Mouse (Mus musculus) MEL (cell line): Measurements from ENCODE around the gene Ier3. TPM values are rescaled to one million over a fixed set of nuclear protein-coding genes. Genes with fewer than 3 reads are reported as not detected.

Experiments used
- E2F4 ChIP-seq: IDR thresholded peaks from 2 replicates; pipeline ENCODE4 v1.6.1; 2011; ENCODE audit warnings: low read depth, low read length, improper control_type of control experiment, borderline replicate concordance
- polyA plus RNA-seq, 2 experiments: library from polyadenylated mRNA; stranded (reverse) in 1 of 2; unstranded in 1 of 2; fragments of >175 nt in 1 of 2; fragments of >200 nt in 1 of 2; gene quantifications; 2 replicates each; pipeline versions ENCODE4 v1.2.1 to v1.2.4; 2012; ENCODE audit warnings: low replicate concordance in 2 of 2, low read depth in 1 of 2; ENCODE audit not compliant: insufficient read length in 2 of 2, insufficient read depth in 1 of 2, missing spikeins in 1 of 2
- total RNA-seq: library from RNA; depleted of rRNA; stranded (reverse); fragments of 300-350 nt; gene quantifications from 2 replicates; pipeline ENCODE4 v1.2.3, GENCODE M21; 2012; rRNA removed

Gene Ier3
- total and polyA plus RNA-seq, 3 experiments = 5.5 to 12.2 TPM; not detected in 1

DNA sequence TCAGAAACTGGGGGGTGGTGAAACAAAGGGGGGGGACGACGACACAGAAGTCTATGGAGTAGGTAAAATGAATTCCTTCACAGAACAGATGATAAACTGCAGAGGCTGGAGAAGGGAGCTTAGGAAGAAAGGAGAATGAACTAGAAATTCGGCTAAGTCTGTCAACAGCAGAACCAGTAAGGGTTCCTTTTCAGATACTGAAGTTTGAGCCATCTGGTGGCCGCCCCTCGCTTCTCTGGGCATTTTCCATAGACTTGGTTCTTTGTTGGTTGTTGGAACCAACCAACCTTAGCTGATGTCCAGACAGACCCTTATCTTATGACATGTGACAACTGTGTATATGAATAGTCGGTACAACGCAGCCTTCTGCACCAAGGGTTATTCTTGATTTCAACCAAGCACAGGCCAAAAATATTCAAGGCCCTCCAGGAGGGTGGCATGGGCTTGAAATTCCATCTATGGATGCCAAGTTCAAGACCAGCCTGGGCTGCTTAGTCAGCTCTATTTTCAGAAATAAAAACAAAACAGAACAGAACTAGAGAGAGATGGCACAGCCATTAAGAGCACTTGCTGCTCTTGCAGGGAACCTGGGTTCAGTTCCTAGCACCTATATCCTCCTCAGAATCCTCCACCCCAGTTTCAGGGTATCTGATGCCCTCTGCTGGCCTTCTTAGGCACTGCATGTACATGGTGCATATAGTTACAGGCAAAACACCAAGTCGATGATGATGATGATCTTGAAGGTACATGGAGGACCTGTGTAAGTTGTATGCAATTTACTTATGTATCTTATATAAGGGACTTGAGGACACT is 49.6 kb downstream of the Ier3 start (continued):
- no peak for TF ChIP-seq E2F4

Other genes starting within 250 kb of the Ier3 start
- not detected in 2 replicates for gene Sfta2, start 220.1 kb upstream of the Ier3 start, total RNA-seq
- not detected for gene Sfta2, start 220.1 kb upstream of the Ier3 start, polyA plus RNA-seq
- not detected in 2 replicates for gene Gm9573, start 195.0 kb upstream of the Ier3 start, total RNA-seq
- not detected for gene Gm9573, start 195.0 kb upstream of the Ier3 start, polyA plus RNA-seq
- 0.04 and 0.13 TPM in 2 replicates for gene Mucl3, start 178.0 kb upstream of the Ier3 start, total RNA-seq
- under 1 TPM in 1 of 2 experiments, not detected in 1; 0.11 TPM for gene Mucl3, start 178.0 kb upstream of the Ier3 start, polyA plus RNA-seq
- 21.8 and 24.0 TPM in 2 replicates for gene Vars2, start 154.1 kb upstream of the Ier3 start, total RNA-seq
- gene Vars2, start 154.1 kb upstream of the Ier3 start, polyA plus RNA-seq = 10 to 100 TPM in 1 of 2 experiments, not detected in 1; 34.0 TPM
- gene Gtf2h4, start 147.9 kb upstream of the Ier3 start, total RNA-seq = 68.1 and 76.3 TPM in 2 replicates
- gene Gtf2h4, start 147.9 kb upstream of the Ier3 start, polyA plus RNA-seq = 10 to 100 TPM in 1 of 2 experiments, not detected in 1; 97.6 TPM
- gene Ddr1, start 117.1 kb upstream of the Ier3 start, total RNA-seq = 2.6 TPM in 2 replicates
- gene Ddr1, start 117.1 kb upstream of the Ier3 start, polyA plus RNA-seq = 1 to 10 TPM in 1 of 2 experiments, not detected in 1; 7.9 TPM
- gene Flot1, start 1.5 kb downstream of the Ier3 start, total RNA-seq = 38.1 and 39.5 TPM in 2 replicates
- gene Flot1, start 1.5 kb downstream of the Ier3 start, polyA plus RNA-seq = 10 to 100 TPM in 1 of 2 experiments, not detected in 1; 64.1 TPM
- 1,137 and 1,211 TPM in 2 replicates for gene Tubb5, start 16.6 kb downstream of the Ier3 start, total RNA-seq
- gene Tubb5, start 16.6 kb downstream of the Ier3 start, polyA plus RNA-seq = 1,000 to 10,000 TPM; 1,040 to 1,575 TPM
- gene Mdc1, start 19.8 kb downstream of the Ier3 start, total RNA-seq = 15.0 and 17.2 TPM in 2 replicates
- 10 to 100 TPM; 46.6 to 77.9 TPM for gene Mdc1, start 19.8 kb downstream of the Ier3 start, polyA plus RNA-seq
- 11.1 and 13.7 TPM in 2 replicates for gene Nrm, start 39.6 kb downstream of the Ier3 start, total RNA-seq
- gene Nrm, start 39.6 kb downstream of the Ier3 start, polyA plus RNA-seq = 10 to 100 TPM in 1 of 2 experiments, not detected in 1; 49.9 TPM
- gene Ppp1r18, start 43.9 kb downstream of the Ier3 start, total RNA-seq = 10.1 and 12.7 TPM in 2 replicates
- gene Ppp1r18, start 43.9 kb downstream of the Ier3 start, polyA plus RNA-seq = 10 to 100 TPM in 1 of 2 experiments, not detected in 1; 36.2 TPM
- 75.4 and 79.2 TPM in 2 replicates for gene Dhx16, start 58.1 kb downstream of the Ier3 start, total RNA-seq
- 100 to 1,000 TPM in 1 of 2 experiments, not detected in 1; 101 TPM for gene Dhx16, start 58.1 kb downstream of the Ier3 start, polyA plus RNA-seq
- 10.9 and 11.4 TPM in 2 replicates for gene 2310061I04Rik, start 75.7 kb downstream of the Ier3 start, total RNA-seq
- gene 2310061I04Rik, start 75.7 kb downstream of the Ier3 start, polyA plus RNA-seq = 100 to 1,000 TPM in 1 of 2 experiments, not detected in 1; 106 TPM
- gene Atat1, start 88.4 kb downstream of the Ier3 start, total RNA-seq = 4.4 and 4.6 TPM in 2 replicates
- gene Atat1, start 88.4 kb downstream of the Ier3 start, polyA plus RNA-seq = 10 to 100 TPM in 1 of 2 experiments, not detected in 1; 14.4 TPM
- 149 and 179 TPM in 2 replicates for gene Mrps18b, start 94.7 kb downstream of the Ier3 start, total RNA-seq
- gene Mrps18b, start 94.7 kb downstream of the Ier3 start, polyA plus RNA-seq = 100 to 1,000 TPM in 1 of 2 experiments, not detected in 1; 239 TPM
- 24.2 and 25.3 TPM in 2 replicates for gene Ppp1r10, start 94.8 kb downstream of the Ier3 start, total RNA-seq
- 10 to 100 TPM in 1 of 2 experiments, not detected in 1; 61.4 TPM for gene Ppp1r10, start 94.8 kb downstream of the Ier3 start, polyA plus RNA-seq
- gene Abcf1, start 148.1 kb downstream of the Ier3 start, total RNA-seq = 137 and 142 TPM in 2 replicates
- 100 to 1,000 TPM in 1 of 2 experiments, not detected in 1; 312 TPM for gene Abcf1, start 148.1 kb downstream of the Ier3 start, polyA plus RNA-seq
- gene Gnl1, start 158.2 kb downstream of the Ier3 start, total RNA-seq = 50.7 and 57.1 TPM in 2 replicates
- 10 to 100 TPM in 1 of 2 experiments, not detected in 1; 98.5 TPM for gene Gnl1, start 158.2 kb downstream of the Ier3 start, polyA plus RNA-seq
- 12.2 and 13.8 TPM in 2 replicates for gene Prr3, start 158.6 kb downstream of the Ier3 start, total RNA-seq
- 10 to 100 TPM in 1 of 2 experiments, not detected in 1; 48.1 TPM for gene Prr3, start 158.6 kb downstream of the Ier3 start, polyA plus RNA-seq
- gene H2-T24, start 198.9 kb downstream of the Ier3 start, total RNA-seq = 25.4 and 25.9 TPM in 2 replicates
- 10 to 100 TPM in 1 of 2 experiments, not detected in 1; 14.1 TPM for gene H2-T24, start 198.9 kb downstream of the Ier3 start, polyA plus RNA-seq
- gene H2-T23, start 211.2 kb downstream of the Ier3 start, total RNA-seq = 18.3 and 20.3 TPM in 2 replicates
- gene H2-T23, start 211.2 kb downstream of the Ier3 start, polyA plus RNA-seq = 10 to 100 TPM in 1 of 2 experiments, not detected in 1; 12.2 TPM
- 22.5 and 27.0 TPM in 2 replicates for gene H2-T22, start 221.1 kb downstream of the Ier3 start, total RNA-seq
- gene H2-T22, start 221.1 kb downstream of the Ier3 start, polyA plus RNA-seq = 10 to 100 TPM in 1 of 2 experiments, not detected in 1; 45.5 TPM
- not detected in 2 replicates for gene Gm6034, start 221.3 kb downstream of the Ier3 start, total RNA-seq
- under 1 TPM in 1 of 2 experiments, not detected in 1; 0.11 TPM for gene Gm6034, start 221.3 kb downstream of the Ier3 start, polyA plus RNA-seq
- 5.8 and 6.4 TPM in 2 replicates for gene Gm11127, start 236.7 kb downstream of the Ier3 start, total RNA-seq
- gene Gm11127, start 236.7 kb downstream of the Ier3 start, polyA plus RNA-seq = 1 to 10 TPM in 1 of 2 experiments, not detected in 1; 1.5 TPM